Mouse (Mus musculus): ENCODE measurements around the gene Mfsd4b1. TPM values are rescaled to one million over a fixed set of nuclear protein-coding genes. Genes with fewer than 3 reads are reported as not detected.

The Mfsd4b1 gene
- polyA plus RNA-seq, 1 experiment: not detected

- no peak overlapping the region for H3K4me3 ChIP-seq (replicated peaks; ENCODE audit: control insufficient read depth, low read depth, low read length)
- no peak overlapping the region for H3K27ac ChIP-seq (ENCODE audit: control insufficient read depth, insufficient read depth, low read depth, low read length, poor library complexity)
- no peaks in the 10 kb centered on the region for H3K4me1 ChIP-seq (ENCODE audit: control insufficient read depth, insufficient read depth, low read length)
- TF ChIP-seq CTCF (IDR thresholded peaks at IDR 0.05; ENCODE audit: control insufficient read depth, insufficient read depth, low read length) (no peak), POLR2A (IDR thresholded peaks at IDR 0.05; ENCODE audit: borderline replicate concordance, control insufficient read depth, low read depth, low read length) (no peak)
- 54% methylated on average over 11 of the region's 11 CpGs for WGBS
These were observed 50.1 kb downstream of the Mfsd4b1 start for GRCm38 (mm10) chr10:39974982-39975381.

GRCm38 (mm10) chr10:39967512-39967911, 57.6 kb downstream of the Mfsd4b1 start:
- TF ChIP-seq CTCF (IDR thresholded peaks at IDR 0.05; ENCODE audit: control insufficient read depth, insufficient read depth, low read length) (no peak), POLR2A (IDR thresholded peaks at IDR 0.05; ENCODE audit: borderline replicate concordance, control insufficient read depth, low read depth, low read length) (no peak)
- 77% methylated on average over 3 of the region's 3 CpGs for WGBS
- Histone ChIP-seq H3K4me3 (replicated peaks; ENCODE audit: control insufficient read depth, low read depth, low read length) (no peak overlapping the region), H3K4me1 (ENCODE audit: control insufficient read depth, insufficient read depth, low read length) (no peaks in the 10 kb centered on the region), H3K27ac (ENCODE audit: control insufficient read depth, insufficient read depth, low read depth, low read length, poor library complexity) (no peak overlapping the region)

- no peak for TF ChIP-seq CTCF (IDR thresholded peaks at IDR 0.05; ENCODE audit: control insufficient read depth, insufficient read depth, low read length)
- TF ChIP-seq POLR2A (IDR thresholded peaks at IDR 0.05; ENCODE audit: borderline replicate concordance, control insufficient read depth, low read depth, low read length): no peak
- no peak overlapping the region for H3K4me3 ChIP-seq (replicated peaks; ENCODE audit: control insufficient read depth, low read depth, low read length)
- H3K27ac ChIP-seq (ENCODE audit: control insufficient read depth, insufficient read depth, low read depth, low read length, poor library complexity): no peak overlapping the region
- H3K4me1 ChIP-seq (ENCODE audit: control insufficient read depth, insufficient read depth, low read length): no peaks in the 10 kb centered on the region; the same call in 1 of the 2 replicates
- WGBS: 0% methylated on average over 1 of the region's 1 CpGs
These were observed 63.2 kb downstream of the Mfsd4b1 start for GRCm38 (mm10) chr10:39961906-39962305.

- H3K4me1 ChIP-seq (ENCODE audit: control insufficient read depth, insufficient read depth, low read length): no peaks in the 10 kb centered on the region; the same call in 1 of the 2 replicates
- H3K27ac ChIP-seq (ENCODE audit: control insufficient read depth, insufficient read depth, low read depth, low read length, poor library complexity): no peak overlapping the region
- 44% methylated on average over 11 of the region's 11 CpGs for whole genome bisulfite sequencing
- no peak overlapping the region for H3K4me3 ChIP-seq (replicated peaks; ENCODE audit: control insufficient read depth, low read depth, low read length)
- TF ChIP-seq POLR2A (IDR thresholded peaks at IDR 0.05; ENCODE audit: borderline replicate concordance, control insufficient read depth, low read depth, low read length) (no peak), CTCF (IDR thresholded peaks at IDR 0.05; ENCODE audit: control insufficient read depth, insufficient read depth, low read length) (no peak)
These were observed 64.6 kb downstream of the Mfsd4b1 start for GRCm38 (mm10) chr10:39960441-39960822.

GRCm38 (mm10) chr10:39959761-39960440, 65.2 kb downstream of the Mfsd4b1 start, which contains the start of gene Mfsd4b3:
Gene Mfsd4b3, minus strand, starts transcription at chr10:39960153.
- WGBS: under 1% methylated on average over 38 of the region's 38 CpGs
- Histone ChIP-seq H3K4me3 (replicated peaks; ENCODE audit: control insufficient read depth, low read depth, low read length) (peak within 1 kb of the TSS; percentile 63), H3K27ac (ENCODE audit: control insufficient read depth, insufficient read depth, low read depth, low read length, poor library complexity) (peak within 1 kb of the TSS; percentile 87), H3K4me1 (ENCODE audit: control insufficient read depth, insufficient read depth, low read length) (no peaks in the 10 kb centered on the region; the same call in 1 of the 2 replicates)
- TF ChIP-seq POLR2A (IDR thresholded peaks at IDR 0.05; ENCODE audit: borderline replicate concordance, control insufficient read depth, low read depth, low read length) (peak; percentile 60; the same call in 1 of the 2 replicates), CTCF (IDR thresholded peaks at IDR 0.05; ENCODE audit: control insufficient read depth, insufficient read depth, low read length) (peak; percentile 73; the same call in 1 of the 2 replicates)

- no peaks in the 10 kb centered on the region; the same call in 1 of the 2 replicates for H3K4me1 ChIP-seq (ENCODE audit: control insufficient read depth, insufficient read depth, low read length)
- H3K27ac ChIP-seq (ENCODE audit: control insufficient read depth, insufficient read depth, low read depth, low read length, poor library complexity): no peak overlapping the region
- no peak for TF ChIP-seq CTCF (IDR thresholded peaks at IDR 0.05; ENCODE audit: control insufficient read depth, insufficient read depth, low read length)
- no peak for TF ChIP-seq POLR2A (IDR thresholded peaks at IDR 0.05; ENCODE audit: borderline replicate concordance, control insufficient read depth, low read depth, low read length)
- WGBS: 23% methylated on average over 4 of the region's 4 CpGs
- H3K4me3 ChIP-seq (replicated peaks; ENCODE audit: control insufficient read depth, low read depth, low read length): no peak overlapping the region
These were observed 66.8 kb downstream of the Mfsd4b1 start for GRCm38 (mm10) chr10:39958266-39958665.

GRCm38 (mm10) chr10:39956340-39956878, 68.7 kb downstream of the Mfsd4b1 start:
- no peak overlapping the region for H3K27ac ChIP-seq (ENCODE audit: control insufficient read depth, insufficient read depth, low read depth, low read length, poor library complexity)
- no peak for TF ChIP-seq CTCF (IDR thresholded peaks at IDR 0.05; ENCODE audit: control insufficient read depth, insufficient read depth, low read length)
- no peak for TF ChIP-seq POLR2A (IDR thresholded peaks at IDR 0.05; ENCODE audit: borderline replicate concordance, control insufficient read depth, low read depth, low read length)
- H3K4me1 ChIP-seq (ENCODE audit: control insufficient read depth, insufficient read depth, low read length): no peaks in the 10 kb centered on the region; the same call in 1 of the 2 replicates
- WGBS: 49% methylated on average over 2 of the region's 2 CpGs
- H3K4me3 ChIP-seq (replicated peaks; ENCODE audit: control insufficient read depth, low read depth, low read length): no peak overlapping the region

- TF ChIP-seq CTCF (IDR thresholded peaks at IDR 0.05; ENCODE audit: control insufficient read depth, insufficient read depth, low read length) (no peak), POLR2A (IDR thresholded peaks at IDR 0.05; ENCODE audit: borderline replicate concordance, control insufficient read depth, low read depth, low read length) (no peak)
- Histone ChIP-seq H3K4me3 (replicated peaks; ENCODE audit: control insufficient read depth, low read depth, low read length) (no peak overlapping the region), H3K27ac (ENCODE audit: control insufficient read depth, insufficient read depth, low read depth, low read length, poor library complexity) (no peak overlapping the region), H3K4me1 (ENCODE audit: control insufficient read depth, insufficient read depth, low read length) (no peaks in the 10 kb centered on the region; the same call in 1 of the 2 replicates)
- WGBS: 71% methylated on average over 2 of the region's 2 CpGs
These were observed 69.9 kb downstream of the Mfsd4b1 start for GRCm38 (mm10) chr10:39955163-39955562.

Other genes with a start within 250 kb of the Mfsd4b1 start
- 0.85 and 1.1 TPM in 2 replicates for gene Mfsd4b4, start 126.0 kb downstream of the Mfsd4b1 start, polyA plus RNA-seq (2011; ENCODE audit: insufficient read depth, insufficient read length, low replicate concordance, missing spikeins)
- not detected in 2 replicates for gene Mfsd4b2, start 98.3 kb downstream of the Mfsd4b1 start, polyA plus RNA-seq (2011; ENCODE audit: insufficient read depth, insufficient read length, low replicate concordance, missing spikeins)
- not detected in 2 replicates for gene Mfsd4b3, start 65.1 kb downstream of the Mfsd4b1 start, polyA plus RNA-seq (2011; ENCODE audit: insufficient read depth, insufficient read length, low replicate concordance, missing spikeins)
- 0.54 TPM in 1 of 2 replicates, not detected in the other for gene Mfsd4b5, start 38.6 kb downstream of the Mfsd4b1 start, polyA plus RNA-seq (2011; ENCODE audit: insufficient read depth, insufficient read length, low replicate concordance, missing spikeins)
- gene Slc16a10, start 117.0 kb upstream of the Mfsd4b1 start, polyA plus RNA-seq (2011; ENCODE audit: insufficient read depth, insufficient read length, low replicate concordance, missing spikeins): 24.6 and 48.9 TPM in 2 replicates
- 35.0 and 54.0 TPM in 2 replicates for gene Rpf2, start 221.8 kb upstream of the Mfsd4b1 start, polyA plus RNA-seq (2011; ENCODE audit: insufficient read depth, insufficient read length, low replicate concordance, missing spikeins)
- gene Gtf3c6, start 232.8 kb upstream of the Mfsd4b1 start, polyA plus RNA-seq (2011; ENCODE audit: insufficient read depth, insufficient read length, low replicate concordance, missing spikeins): 33.6 and 79.4 TPM in 2 replicates